Mouse (Mus musculus) CH12.LX (cell line): ENCODE data around the gene Mat2b. TPM values are rescaled to one million over a fixed set of nuclear protein-coding genes. Genes with fewer than 3 reads are reported as not detected.

Source experiments
- DNase-seq: peaks from one replicate; pipeline ENCODE4 v3.0.0-alpha.2; 2013; ENCODE audit errors: extremely low read depth
- H3K27ac ChIP-seq: 2 replicates; pipeline ENCODE4 v1.5.1; 2012; ENCODE audit warnings: low read depth, mild to moderate bottlenecking, control low read depth, moderate library complexity; ENCODE audit not compliant: insufficient read depth
- H3K27me3 ChIP-seq: replicated peaks from 2 replicates; pipeline ENCODE3; 2012; ENCODE audit warnings: inconsistent platforms
- H3K36me3 ChIP-seq, 2 experiments: replicated peaks in 1 of 2; 2 replicates each; pipeline versions ENCODE3 to v1.6.1; 2012; ENCODE audit warnings: inconsistent platforms in 1 of 2, low read length in 1 of 2, mild to moderate bottlenecking in 1 of 2, mixed read lengths in 1 of 2, moderate library complexity in 1 of 2; ENCODE audit not compliant: control insufficient read depth in 1 of 2, insufficient read depth in 1 of 2
- H3K4me1 ChIP-seq, 2 experiments: 2 replicates each; pipeline ENCODE4 v1.6.1; 2012; ENCODE audit warnings: inconsistent platforms in 1 of 2, moderate library complexity in 1 of 2; ENCODE audit not compliant: insufficient read depth in 2 of 2, control insufficient read depth in 1 of 2
- H3K4me2 ChIP-seq: 2 replicates; pipeline ENCODE4 v1.6.1; 2012; ENCODE audit warnings: low read depth, mild to moderate bottlenecking, control low read depth; ENCODE audit not compliant: poor library complexity, insufficient read depth, severe bottlenecking
- H3K4me3 ChIP-seq, 3 experiments: fragments of 150-350 bp in 1 of 3; sonication (generic) in 1 of 3; replicated peaks in 1 of 3; 2 replicates each; pipeline versions ENCODE3 to v1.5.1; 2011 to 2012; ENCODE audit warnings: low read depth in 2 of 3, low read length in 2 of 3, mild to moderate bottlenecking in 2 of 3, moderate library complexity in 2 of 3, control low read depth in 1 of 3, improper control_type of control experiment in 1 of 3, inconsistent platforms in 1 of 3, mixed read lengths in 1 of 3; ENCODE audit not compliant: poor library complexity in 1 of 3
- H3K79me2 ChIP-seq: replicated peaks from 2 replicates; pipeline ENCODE4 v1.6.1; 2012; ENCODE audit warnings: mild to moderate bottlenecking, moderate library complexity; ENCODE audit not compliant: control insufficient read depth, poor library complexity, insufficient read depth, severe bottlenecking; ENCODE audit errors: extremely low read depth
- H3K9ac ChIP-seq: 2 replicates; pipeline ENCODE4 v1.6.1; 2012; ENCODE audit warnings: low read depth, mild to moderate bottlenecking, control low read depth, moderate library complexity; ENCODE audit not compliant: insufficient read depth
- H3K9me3 ChIP-seq: replicated peaks from 2 replicates; pipeline ENCODE3; 2012; ENCODE audit warnings: low read length, inconsistent platforms, mixed read lengths
- BHLHE40 ChIP-seq: IDR thresholded peaks from 2 replicates; pipeline ENCODE4 v1.6.1; 2011; ENCODE audit warnings: mild to moderate bottlenecking, low read depth, low read length, improper control_type of control experiment
- CHD1 ChIP-seq: IDR thresholded peaks from 2 replicates; pipeline ENCODE4 v1.6.1; 2012; ENCODE audit warnings: low read depth, low read length, improper control_type of control experiment, inconsistent platforms
- CHD2 ChIP-seq: IDR thresholded peaks from 2 replicates; pipeline ENCODE4 v1.6.1; 2011; ENCODE audit warnings: low read length, improper control_type of control experiment
- E2F4 ChIP-seq: IDR thresholded peaks from 2 replicates; pipeline ENCODE4 v1.6.1; 2011; ENCODE audit warnings: low read depth, low read length, improper control_type of control experiment; ENCODE audit not compliant: insufficient replicate concordance
- EP300 ChIP-seq: IDR thresholded peaks from 2 replicates; pipeline ENCODE4 v1.6.1; 2011; ENCODE audit warnings: low read length, improper control_type of control experiment
- ETS1 ChIP-seq: conservative IDR thresholded peaks from 2 replicates; pipeline ENCODE4 v1.6.1; 2012; ENCODE audit warnings: low read depth, mild to moderate bottlenecking, inconsistent platforms, low read length, improper control_type of control experiment, moderate library complexity
- GABPA ChIP-seq: IDR thresholded peaks from 2 replicates; pipeline ENCODE4 v1.6.1; 2012; ENCODE audit warnings: low read depth, low read length, improper control_type of control experiment, inconsistent platforms; ENCODE audit not compliant: insufficient replicate concordance
- IRF4 ChIP-seq: IDR thresholded peaks from 2 replicates; pipeline ENCODE4 v1.6.1; 2014; ENCODE audit warnings: low read depth, mild to moderate bottlenecking, inconsistent platforms, low read length, improper control_type of control experiment
- KAT2A ChIP-seq: IDR thresholded peaks from 2 replicates; pipeline ENCODE4 v1.6.1; 2012; ENCODE audit warnings: low read length, improper control_type of control experiment, inconsistent platforms; ENCODE audit not compliant: insufficient replicate concordance
- MAZ ChIP-seq: IDR thresholded peaks from 2 replicates; pipeline ENCODE4 v1.6.1; 2012; ENCODE audit warnings: low read depth, mild to moderate bottlenecking, inconsistent platforms, low read length, improper control_type of control experiment, moderate library complexity
- MXI1 ChIP-seq: IDR thresholded peaks from 2 replicates; pipeline ENCODE4 v1.6.1; 2011; ENCODE audit warnings: mild to moderate bottlenecking, low read depth, low read length, improper control_type of control experiment
- MYC ChIP-seq: IDR thresholded peaks from 2 replicates; pipeline ENCODE4 v1.6.1; 2011; ENCODE audit warnings: low read depth, mild to moderate bottlenecking, improper control_type of control experiment, low read length
- PAX5 ChIP-seq: IDR thresholded peaks from 2 replicates; pipeline ENCODE4 v1.6.1; 2012; ENCODE audit warnings: low read length, inconsistent platforms, mixed read lengths
- RCOR1 ChIP-seq: conservative IDR thresholded peaks from 2 replicates; pipeline ENCODE4 v1.6.1; 2012; ENCODE audit warnings: low read depth, mild to moderate bottlenecking, inconsistent platforms, low read length, improper control_type of control experiment
- SIN3A ChIP-seq: IDR thresholded peaks from 2 replicates; pipeline ENCODE4 v1.6.1; 2012; ENCODE audit warnings: low read length, improper control_type of control experiment, inconsistent platforms
- SMC3 ChIP-seq: IDR thresholded peaks from 2 replicates; pipeline ENCODE4 v1.6.1; 2011; ENCODE audit warnings: low read depth, low read length, improper control_type of control experiment
- TBP ChIP-seq: conservative IDR thresholded peaks from 2 replicates; pipeline ENCODE4 v1.6.1; 2011; ENCODE audit warnings: low read depth, low read length, improper control_type of control experiment
- TCF12 ChIP-seq: IDR thresholded peaks from 2 replicates; pipeline ENCODE4 v1.6.1; 2014; ENCODE audit warnings: low read depth, mild to moderate bottlenecking, inconsistent platforms, low read length, improper control_type of control experiment
- USF1 ChIP-seq: IDR thresholded peaks from 2 replicates; pipeline ENCODE4 v1.6.1; 2014; ENCODE audit warnings: low read depth, mild to moderate bottlenecking, inconsistent platforms, low read length, improper control_type of control experiment
- USF2 ChIP-seq: conservative IDR thresholded peaks from 2 replicates; pipeline ENCODE4 v1.6.1; 2011; ENCODE audit warnings: low read depth, low read length, improper control_type of control experiment
- ZMIZ1 ChIP-seq: IDR thresholded peaks from 2 replicates; pipeline ENCODE4 v1.6.1; 2012; ENCODE audit warnings: low read depth, mild to moderate bottlenecking, inconsistent platforms, low read length, improper control_type of control experiment
- ZNF384 ChIP-seq: IDR thresholded peaks from 2 replicates; pipeline ENCODE4 v1.6.1; 2012; ENCODE audit warnings: low read depth, low read length, improper control_type of control experiment, inconsistent platforms
- dilution Hi-C: fragments of 300-500 bp; cut with MboI; formaldehyde crosslinking; loops from 2 replicates; pipeline ENCODE4 v1.14.3; 2020; ENCODE audit warnings: low sequenced_read_pairs; ENCODE audit not compliant: extremely low pct_unique_long_range_greater_than_20kb, extremely low pct_ligation_motif_present
- in situ Hi-C: fragments of 300-500 bp; cut with MboI; formaldehyde crosslinking; loops from 3 replicates; pipeline ENCODE4 v1.14.3; 2019; ENCODE audit warnings: low sequenced_read_pairs, low pct_ligation_motif_present, low pct_unique_long_range_greater_than_20kb, mixed read lengths
- polyA plus RNA-seq: library from polyadenylated mRNA; unstranded; fragments of >175 nt; gene quantifications from 2 replicates; pipeline ENCODE4 v1.2.1, GENCODE M21; 2012; ENCODE audit warnings: low read depth; ENCODE audit not compliant: insufficient read length
- total RNA-seq, 2 experiments: library from RNA; depleted of rRNA; stranded (reverse); fragments of 300-350 nt in 1 of 2; fragments of >200 nt in 1 of 2; gene quantifications; 2 replicates each; pipeline ENCODE4 v1.2.3; 2012 to 2014

Gene Mat2b
- total and polyA plus RNA-seq, 3 experiments: 71.3 to 122 (median 100) TPM

DNA sequence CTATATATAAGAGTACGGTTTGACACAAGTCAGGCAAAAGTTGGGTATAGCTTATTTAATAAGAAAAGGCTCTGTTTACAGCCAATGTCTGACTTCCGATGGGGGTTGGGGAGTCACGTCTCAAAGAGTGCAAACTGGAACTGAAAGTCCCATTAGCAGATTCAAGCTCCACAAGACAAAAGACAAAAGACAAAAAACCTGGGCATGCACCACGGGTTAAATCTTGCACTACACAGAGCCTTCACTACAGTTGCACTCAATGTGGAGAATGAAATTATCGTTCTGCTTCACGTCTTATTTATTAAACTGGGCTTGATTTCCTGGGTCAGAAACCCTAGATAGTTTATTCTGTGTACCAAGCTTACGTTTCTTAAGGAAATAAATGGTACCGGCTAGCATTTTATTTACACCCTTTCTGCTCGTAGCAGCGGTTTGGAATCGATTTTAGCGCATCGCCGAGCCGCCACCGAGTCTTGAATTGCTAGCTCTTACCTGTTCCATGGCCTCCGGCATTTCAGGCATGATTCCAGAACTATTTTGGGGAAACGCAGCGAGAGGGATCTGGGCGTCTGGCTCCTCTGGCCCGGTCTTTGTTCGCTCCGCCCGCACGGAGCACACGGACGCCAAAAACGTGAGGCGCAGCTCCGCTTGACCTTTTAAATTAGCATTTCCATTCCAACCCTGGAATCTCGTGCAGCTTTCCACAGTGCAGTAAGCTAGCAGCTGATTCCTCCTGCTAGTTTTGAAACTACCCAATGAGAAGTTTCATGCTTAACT is 504 bp downstream of the Mat2b start (continued):
- TF ChIP-seq ZNF384: peak; percentile 71
- TF ChIP-seq CHD2: peak; percentile 95
- TF ChIP-seq MYC: peak; percentile 73
- TF ChIP-seq TBP: peak; percentile 91
- TF ChIP-seq TCF12: peak; percentile 61
- peak; percentile 33; the same call in 1 of the 2 replicates for TF ChIP-seq MAZ
- peak; percentile 97 for TF ChIP-seq BHLHE40
- no peak for TF ChIP-seq KAT2A
- TF ChIP-seq USF1: no peak
- TF ChIP-seq PAX5: no peak
- no peak for TF ChIP-seq USF2
- TF ChIP-seq SIN3A: peak; percentile 96
- TF ChIP-seq E2F4: no peak
- TF ChIP-seq GABPA: no peak
- TF ChIP-seq EP300: peak; percentile 71
- TF ChIP-seq CHD1: no peak
- peak; percentile 74 for TF ChIP-seq ETS1

- peaks cover 7 to 20% of the 10 kb centered on the region in 2 experiments for H3K4me1 ChIP-seq
- in situ Hi-C loops: loop anchor here (10.0 kb wide), 1 partner anchor 61 kb away; the partner anchor contains the start of gene Ccng1
- peaks cover 33% of the 10 kb centered on the region for H3K79me2 ChIP-seq
- peak overlapping the region; percentile 79 for H3K9ac ChIP-seq
- H3K36me3 ChIP-seq: peaks cover 0 to 17% of the 10 kb centered on the region in 2 experiments
- H3K4me2 ChIP-seq: peak overlapping the region; percentile 88
- peak; percentile 60 for DNase-seq
- peak overlapping the region; percentile 81 for H3K27ac ChIP-seq
- dilution Hi-C loops: no loop called here
- H3K27me3 ChIP-seq: no peaks in the 10 kb centered on the region
- H3K4me3 ChIP-seq: peak overlapping the region; percentile 54 to 93 (median 84)
- no peak for TF ChIP-seq GABPA
- TF ChIP-seq EP300: no peak
- no peak for TF ChIP-seq RCOR1
- peak; percentile 85 for TF ChIP-seq BHLHE40
- no peak; the same call in 1 of the 2 replicates for TF ChIP-seq CHD1
- TF ChIP-seq IRF4: no peak
- no peak for TF ChIP-seq SMC3
- TF ChIP-seq ZNF384: no peak
- 0 out of 2 replicates have a peak, but pooled peaks have one; percentile 6 for TF ChIP-seq MAZ
- no peak; the same call in 1 of the 2 replicates for TF ChIP-seq ZMIZ1
- no peak for TF ChIP-seq MXI1
- H3K9me3 ChIP-seq: no peaks in the 10 kb centered on the region
Observed at GRCm38 (mm10) chr11:40693366-40693951, 1.5 kb downstream of the Mat2b start.
